Mouse (Mus musculus) limb, embryonic 14.5 days (tissue): ENCODE measurements around the gene Anxa7. TPM values are rescaled to one million over a fixed set of nuclear protein-coding genes. Genes with fewer than 3 reads are reported as not detected.

Experiments used
- ATAC-seq: fragments of 200-750 bp; cut with Nextera tagmentation; 2 replicates; pipeline ENCODE4 v1.8.0; 2017; ENCODE audit warnings: low read depth, moderate number of reproducible peaks, moderate TSS enrichment; ENCODE audit not compliant: low FRiP score
- DNase-seq: peaks from one replicate; pipeline ENCODE4 v3.0.0-alpha.2; 2015; ENCODE audit warnings: low spot score
- H3K27ac ChIP-seq: fragments of 300-500 bp; sonication (generic); replicated peaks from 2 replicates; pipeline ENCODE4 v1.5.1; 2014; ENCODE audit warnings: low read depth, mild to moderate bottlenecking, low read length, moderate library complexity, mixed read lengths
- H3K27me3 ChIP-seq: fragments of 300-500 bp; sonication (generic); 2 replicates; pipeline ENCODE4 v1.6.1; 2014; ENCODE audit warnings: low read length, mixed read lengths; ENCODE audit not compliant: control insufficient read depth, insufficient read depth
- H3K36me3 ChIP-seq: fragments of 300-500 bp; sonication (generic); 2 replicates; pipeline ENCODE4 v1.6.1; 2014; ENCODE audit warnings: mild to moderate bottlenecking, low read length, moderate library complexity, mixed read lengths; ENCODE audit not compliant: control insufficient read depth, insufficient read depth
- H3K4me1 ChIP-seq: fragments of 300-500 bp; sonication (generic); 2 replicates; pipeline ENCODE4 v1.6.1; 2014; ENCODE audit warnings: antibody characterized with exemption, low read length, mixed read lengths; ENCODE audit not compliant: control insufficient read depth, insufficient read depth
- H3K4me2 ChIP-seq: fragments of 300-500 bp; sonication (generic); replicated peaks from 2 replicates; pipeline ENCODE4 v1.6.1; 2014; ENCODE audit warnings: low read depth, mild to moderate bottlenecking, low read length, moderate library complexity; ENCODE audit not compliant: severe bottlenecking
- H3K4me3 ChIP-seq: fragments of 300-500 bp; sonication (generic); replicated peaks from 2 replicates; pipeline ENCODE4 v1.5.1; 2014; ENCODE audit warnings: low read length
- H3K9ac ChIP-seq: fragments of 300-500 bp; sonication (generic); 2 replicates; pipeline ENCODE4 v1.6.1; 2014; ENCODE audit warnings: mild to moderate bottlenecking, low read depth, low read length, moderate library complexity; ENCODE audit not compliant: severe bottlenecking
- H3K9me3 ChIP-seq: fragments of 300-500 bp; sonication (generic); 2 replicates; pipeline ENCODE4 v1.6.1; 2016; ENCODE audit warnings: low read length; ENCODE audit not compliant: control insufficient read depth
- POLR2A ChIP-seq: fragments of 200-500 bp; IDR thresholded peaks from 2 replicates; pipeline ENCODE4 v1.8.0; 2012; ENCODE audit warnings: inconsistent platforms, mild to moderate bottlenecking, moderate library complexity, borderline replicate concordance; ENCODE audit not compliant: insufficient read depth, insufficient read length; ENCODE audit errors: extremely low read depth
- WGBS: fragments of 180-500 bp; shearing (Covaris S2); extraction: QIAGEN DNeasy Blood & Tissue Kit; methylation state at CpG from one replicate; pipeline ENCODE4 v1.1.7; 2014; 5-methylcytosine and 5-hydroxymethylcytosine counted together
- polyA plus RNA-seq, 2 experiments: library from polyadenylated mRNA; depleted of rRNA in 1 of 2; stranded (reverse) in 1 of 2; unstranded in 1 of 2; fragments of >200 nt; fragmentation: Nextera tagmentation in 1 of 2; extraction: Ambion mirVana in 1 of 2; gene quantifications; 2 replicates each; pipeline versions ENCODE4 v1.2.1 to v1.2.3; 2012 to 2014

Gene Anxa7
- polyA plus RNA-seq, 2 experiments = 46.5 to 52.8 TPM

GRCm38 (mm10) chr14:20422257-20422656 is 57.7 kb downstream of the Anxa7 start:
- no peaks in the 10 kb centered on the region for H3K9me3 ChIP-seq
- no peaks in the 10 kb centered on the region for H3K4me1 ChIP-seq
- 61% methylated on average over 7 of the region's 7 CpGs for WGBS
- H3K27ac ChIP-seq = no peak overlapping the region
- H3K9ac ChIP-seq = no peak overlapping the region
- no peaks in the 10 kb centered on the region for H3K36me3 ChIP-seq
- ATAC-seq (no peak), DNase-seq (no peak)
- TF ChIP-seq POLR2A = no peak
- no peak overlapping the region for H3K4me3 ChIP-seq
- H3K4me2 ChIP-seq = no peak overlapping the region
- no peaks in the 10 kb centered on the region for H3K27me3 ChIP-seq

Other genes with a start within 250 kb of the Anxa7 start
- gene Kcnk16, start 210.9 kb downstream of the Anxa7 start, polyA plus RNA-seq (2012; rRNA removed) = not detected in 2 replicates
- not detected in 2 replicates for gene Kcnk16, start 210.9 kb downstream of the Anxa7 start, polyA plus RNA-seq (2014; fragmentation: Nextera tagmentation; extraction: Ambion mirVana)
- 23.4 and 30.0 TPM in 2 replicates for gene Nudt13, start 185.4 kb downstream of the Anxa7 start, polyA plus RNA-seq (2012; rRNA removed)
- gene Nudt13, start 185.4 kb downstream of the Anxa7 start, polyA plus RNA-seq (2014; fragmentation: Nextera tagmentation; extraction: Ambion mirVana) = 14.1 and 14.3 TPM in 2 replicates
- 30.6 and 31.0 TPM in 2 replicates for gene Ecd, start 132.0 kb downstream of the Anxa7 start, polyA plus RNA-seq (2012; rRNA removed)
- gene Ecd, start 132.0 kb downstream of the Anxa7 start, polyA plus RNA-seq (2014; fragmentation: Nextera tagmentation; extraction: Ambion mirVana) = 46.4 and 52.4 TPM in 2 replicates
- 49.3 and 53.5 TPM in 2 replicates for gene Fam149b, start 132.0 kb downstream of the Anxa7 start, polyA plus RNA-seq (2012; rRNA removed)
- gene Fam149b, start 132.0 kb downstream of the Anxa7 start, polyA plus RNA-seq (2014; fragmentation: Nextera tagmentation; extraction: Ambion mirVana) = 38.9 and 45.5 TPM in 2 replicates
- gene Dnajc9, start 91.2 kb downstream of the Anxa7 start, polyA plus RNA-seq (2012; rRNA removed) = 104 and 132 TPM in 2 replicates
- 151 and 152 TPM in 2 replicates for gene Dnajc9, start 91.2 kb downstream of the Anxa7 start, polyA plus RNA-seq (2014; fragmentation: Nextera tagmentation; extraction: Ambion mirVana)
- gene Mrps16, start 86.5 kb downstream of the Anxa7 start, polyA plus RNA-seq (2012; rRNA removed) = 62.9 and 63.5 TPM in 2 replicates
- gene Mrps16, start 86.5 kb downstream of the Anxa7 start, polyA plus RNA-seq (2014; fragmentation: Nextera tagmentation; extraction: Ambion mirVana) = 99.0 and 99.7 TPM in 2 replicates
- 0.18 and 0.30 TPM in 2 replicates for gene Cfap70, start 27.9 kb downstream of the Anxa7 start, polyA plus RNA-seq (2012; rRNA removed)
- 0.15 and 0.76 TPM in 2 replicates for gene Cfap70, start 27.9 kb downstream of the Anxa7 start, polyA plus RNA-seq (2014; fragmentation: Nextera tagmentation; extraction: Ambion mirVana)
- 5.6 and 6.3 TPM in 2 replicates for gene Mss51, start 16.8 kb upstream of the Anxa7 start, polyA plus RNA-seq (2012; rRNA removed)
- 1.5 and 1.8 TPM in 2 replicates for gene Mss51, start 16.8 kb upstream of the Anxa7 start, polyA plus RNA-seq (2014; fragmentation: Nextera tagmentation; extraction: Ambion mirVana)
- gene Ppp3cb, start 66.4 kb upstream of the Anxa7 start, polyA plus RNA-seq (2012; rRNA removed) = 82.6 and 88.4 TPM in 2 replicates
- gene Ppp3cb, start 66.4 kb upstream of the Anxa7 start, polyA plus RNA-seq (2014; fragmentation: Nextera tagmentation; extraction: Ambion mirVana) = 67.1 and 69.9 TPM in 2 replicates
- gene Usp54, start 160.9 kb upstream of the Anxa7 start, polyA plus RNA-seq (2012; rRNA removed) = 16.3 and 17.3 TPM in 2 replicates
- 9.6 and 11.0 TPM in 2 replicates for gene Usp54, start 160.9 kb upstream of the Anxa7 start, polyA plus RNA-seq (2014; fragmentation: Nextera tagmentation; extraction: Ambion mirVana)
- gene Myoz1, start 176.4 kb upstream of the Anxa7 start, polyA plus RNA-seq (2012; rRNA removed) = 6.9 and 8.5 TPM in 2 replicates
- 3.8 and 9.7 TPM in 2 replicates for gene Myoz1, start 176.4 kb upstream of the Anxa7 start, polyA plus RNA-seq (2014; fragmentation: Nextera tagmentation; extraction: Ambion mirVana)
- 25.4 and 27.1 TPM in 2 replicates for gene Synpo2l, start 188.2 kb upstream of the Anxa7 start, polyA plus RNA-seq (2012; rRNA removed)
- gene Synpo2l, start 188.2 kb upstream of the Anxa7 start, polyA plus RNA-seq (2014; fragmentation: Nextera tagmentation; extraction: Ambion mirVana) = 25.2 and 31.5 TPM in 2 replicates
- 149 and 207 TPM in 2 replicates for gene Sec24c, start 194.2 kb upstream of the Anxa7 start, polyA plus RNA-seq (2012; rRNA removed)
- 77.2 and 84.0 TPM in 2 replicates for gene Sec24c, start 194.2 kb upstream of the Anxa7 start, polyA plus RNA-seq (2014; fragmentation: Nextera tagmentation; extraction: Ambion mirVana)
- gene Fut11, start 214.8 kb upstream of the Anxa7 start, polyA plus RNA-seq (2012; rRNA removed) = 22.6 and 26.7 TPM in 2 replicates
- gene Fut11, start 214.8 kb upstream of the Anxa7 start, polyA plus RNA-seq (2014; fragmentation: Nextera tagmentation; extraction: Ambion mirVana) = 26.9 and 29.2 TPM in 2 replicates
- 62.8 and 131 TPM in 2 replicates for gene Chchd1, start 222.9 kb upstream of the Anxa7 start, polyA plus RNA-seq (2012; rRNA removed)
- 187 and 202 TPM in 2 replicates for gene Chchd1, start 222.9 kb upstream of the Anxa7 start, polyA plus RNA-seq (2014; fragmentation: Nextera tagmentation; extraction: Ambion mirVana)
- gene Zswim8, start 227.4 kb upstream of the Anxa7 start, polyA plus RNA-seq (2012; rRNA removed) = 195 and 272 TPM in 2 replicates
- 38.9 and 43.7 TPM in 2 replicates for gene Zswim8, start 227.4 kb upstream of the Anxa7 start, polyA plus RNA-seq (2014; fragmentation: Nextera tagmentation; extraction: Ambion mirVana)